Mouse (Mus musculus) hindbrain, postnatal 0 days (tissue): ENCODE measurements around the gene Ptprg. TPM values are rescaled to one million over a fixed set of nuclear protein-coding genes. Genes with fewer than 3 reads are reported as not detected.
A peak's percentile ranks its signal among the peaks of the same experiment; 100 is the strongest.
"Not testable (repeated sequence)": the region's sequence is repeated elsewhere in the genome, so short reads cannot be mapped to it uniquely, and the experiment has no call there.

Experiments used
- ATAC-seq: fragments of 200-750 bp; cut with Nextera tagmentation; 2 replicates; pipeline ENCODE4 v1.8.0; 2017; ENCODE audit warnings: mild to moderate bottlenecking, moderate TSS enrichment, moderate library complexity
- DNase-seq: peaks from one replicate; pipeline ENCODE4 v3.0.0-alpha.2; 2015; ENCODE audit warnings: low spot score
- H3K27ac ChIP-seq: fragments of 300-500 bp; sonication (generic); 2 replicates; pipeline ENCODE4 v1.5.1; 2014; ENCODE audit warnings: mild to moderate bottlenecking
- H3K27me3 ChIP-seq: fragments of 300-500 bp; sonication (generic); 2 replicates; pipeline ENCODE4 v1.6.1; 2014; ENCODE audit warnings: low read length, mixed read lengths; ENCODE audit not compliant: insufficient read depth
- H3K36me3 ChIP-seq: fragments of 300-500 bp; sonication (generic); 2 replicates; pipeline ENCODE4 v1.6.1; 2014; ENCODE audit warnings: low read length, mixed read lengths; ENCODE audit not compliant: insufficient read depth
- H3K4me1 ChIP-seq: fragments of 300-500 bp; sonication (generic); 2 replicates; pipeline ENCODE4 v1.6.1; 2014; ENCODE audit warnings: antibody characterized with exemption, low read length, mixed read lengths; ENCODE audit not compliant: insufficient read depth
- H3K4me2 ChIP-seq: fragments of 300-500 bp; sonication (generic); 2 replicates; pipeline ENCODE4 v1.6.1; 2014; ENCODE audit warnings: low read depth, mild to moderate bottlenecking, low read length, moderate library complexity, mixed read lengths
- H3K4me3 ChIP-seq: fragments of 300-500 bp; sonication (generic); 2 replicates; pipeline ENCODE4 v1.5.1; 2014; ENCODE audit warnings: low read length
- H3K9ac ChIP-seq: fragments of 300-500 bp; sonication (generic); replicated peaks from 2 replicates; pipeline ENCODE4 v1.6.1; 2014; ENCODE audit warnings: mild to moderate bottlenecking, low read length, moderate library complexity, mixed read lengths
- H3K9me3 ChIP-seq: fragments of 300-500 bp; sonication (generic); 2 replicates; pipeline ENCODE4 v1.6.1; 2016; ENCODE audit warnings: low read length, mixed read lengths
- CTCF ChIP-seq: IDR thresholded peaks from 2 replicates; pipeline ENCODE4 v1.5.1; 2016; ENCODE audit warnings: antibody characterized with exemption, control low read depth, low read depth
- WGBS: fragments of 180-500 bp; shearing (Covaris S2); extraction: QIAGEN DNeasy Blood & Tissue Kit; methylation state at CpG from one replicate; pipeline ENCODE4 v1.1.7; 2014; 5-methylcytosine and 5-hydroxymethylcytosine counted together
- polyA plus RNA-seq: library from polyadenylated mRNA; unstranded; fragments of >200 nt; fragmentation: Nextera tagmentation; extraction: Ambion mirVana; gene quantifications from 2 replicates; pipeline ENCODE4 v1.2.1, GENCODE M21; 2015
- total RNA-seq: library from RNA; depleted of rRNA; stranded (reverse); fragments of >200 nt; gene quantifications from 2 replicates; pipeline ENCODE4 v1.2.3, GENCODE M21; 2014

Gene Ptprg
- total and polyA plus RNA-seq, 2 experiments from 2014 or later, result 33.0 to 101 TPM

- H3K9me3 ChIP-seq, result no peaks in the 10 kb centered on the region
- no peak for TF ChIP-seq CTCF
- ATAC-seq, result no peak
- no peaks in the 10 kb centered on the region for H3K4me1 ChIP-seq
- H3K27me3 ChIP-seq, result no peaks in the 10 kb centered on the region
- no peak overlapping the region for H3K27ac ChIP-seq
- no peak overlapping the region for H3K9ac ChIP-seq
- no peak overlapping the region for H3K4me3 ChIP-seq
- no peak overlapping the region for H3K4me2 ChIP-seq
- DNase-seq, result no peak
- H3K36me3 ChIP-seq, result no peaks in the 10 kb centered on the region
- WGBS, result 77% methylated on average over 7 of the region's 7 CpGs
These were observed 257.9 kb downstream of the Ptprg start for GRCm38 (mm10) chr14:11811142-11811761.

- H3K27ac ChIP-seq, result no peak overlapping the region
- ATAC-seq (no peak), DNase-seq (no peak)
- H3K9me3 ChIP-seq, result no peaks in the 10 kb centered on the region
- no peak for TF ChIP-seq CTCF
- H3K9ac ChIP-seq, result no peak overlapping the region
- H3K4me3 ChIP-seq, result no peak overlapping the region
- H3K36me3 ChIP-seq, result no peaks in the 10 kb centered on the region
- no peaks in the 10 kb centered on the region; the same call in 1 of the 2 replicates for H3K4me1 ChIP-seq
- WGBS, result 93% methylated on average over 7 of the region's 7 CpGs
- no peaks in the 10 kb centered on the region for H3K27me3 ChIP-seq
- H3K4me2 ChIP-seq, result no peak overlapping the region
These were observed 259.0 kb downstream of the Ptprg start for GRCm38 (mm10) chr14:11812291-11812690.

GRCm38 (mm10) chr14:11814811-11815210 lies 261.5 kb downstream of the Ptprg start:
- not testable (repeated sequence) for H3K9ac ChIP-seq, H3K27me3 ChIP-seq, H3K27ac ChIP-seq, H3K9me3 ChIP-seq, ATAC-seq, H3K4me1 ChIP-seq, H3K4me2 ChIP-seq, H3K4me3 ChIP-seq, DNase-seq, H3K36me3 ChIP-seq
- WGBS, result 69% methylated on average over 4 of the region's 4 CpGs

DNA sequence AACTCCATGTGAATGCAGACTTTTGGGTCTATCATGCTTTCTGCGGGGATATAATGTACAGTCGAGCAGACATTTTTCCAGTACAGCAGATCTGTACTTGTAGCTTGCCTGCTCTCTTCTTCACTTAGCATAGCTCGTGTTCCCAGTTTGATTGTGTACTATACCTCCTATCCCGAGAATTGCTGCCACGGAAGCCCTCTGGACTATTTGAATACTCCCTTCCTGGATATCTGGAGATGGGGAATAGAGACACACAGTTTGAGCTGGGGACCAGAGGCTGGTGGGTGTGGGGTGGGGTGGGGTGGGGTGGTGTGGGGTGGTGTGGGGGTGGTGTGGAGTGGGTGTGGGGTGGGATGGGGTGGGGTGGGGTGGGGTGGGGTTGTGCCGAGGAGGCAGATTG lies 263.9 kb downstream of the Ptprg start:
- no peak for TF ChIP-seq CTCF
- Histone ChIP-seq H3K4me1 (no peaks in the 10 kb centered on the region; the same call in 1 of the 2 replicates), H3K36me3 (no peaks in the 10 kb centered on the region), H3K27ac (no peak overlapping the region), H3K4me2 (no peak overlapping the region), H3K9ac (no peak overlapping the region), H3K9me3 (no peaks in the 10 kb centered on the region), H3K4me3 (no peak overlapping the region), H3K27me3 (no peaks in the 10 kb centered on the region)
- WGBS, result 86% methylated on average over 6 of the region's 6 CpGs
- ATAC-seq (no peak), DNase-seq (no peak)

DNA sequence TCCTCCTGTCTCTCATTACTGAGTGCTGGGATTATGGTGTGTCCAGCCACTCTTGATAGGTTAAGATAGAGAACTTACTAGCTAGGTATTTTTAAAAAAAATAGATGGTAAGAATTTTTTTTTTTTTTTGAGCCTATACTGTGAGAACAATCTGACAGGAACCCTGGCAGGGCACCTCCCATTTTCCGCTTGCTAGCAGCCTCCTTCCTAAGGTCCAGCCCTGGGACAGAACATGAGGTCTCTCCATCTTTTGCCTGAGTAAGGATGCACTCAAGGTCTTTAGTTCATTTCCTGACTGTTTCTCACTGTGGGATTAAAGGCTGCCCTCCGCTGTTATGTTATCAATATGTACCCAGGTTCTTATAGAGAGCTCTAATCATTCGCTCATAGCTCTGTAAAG lies 264.7 kb downstream of the Ptprg start:
- Histone ChIP-seq H3K9ac (no peak overlapping the region), H3K4me1 (no peaks in the 10 kb centered on the region; the same call in 1 of the 2 replicates), H3K4me2 (no peak overlapping the region), H3K27ac (no peak overlapping the region), H3K4me3 (no peak overlapping the region), H3K27me3 (no peaks in the 10 kb centered on the region), H3K36me3 (no peaks in the 10 kb centered on the region), H3K9me3 (no peaks in the 10 kb centered on the region)
- 86% methylated on average over 3 of the region's 3 CpGs for WGBS
- DNase-seq (no peak), ATAC-seq (no peak)
- TF ChIP-seq CTCF, result no peak

DNA sequence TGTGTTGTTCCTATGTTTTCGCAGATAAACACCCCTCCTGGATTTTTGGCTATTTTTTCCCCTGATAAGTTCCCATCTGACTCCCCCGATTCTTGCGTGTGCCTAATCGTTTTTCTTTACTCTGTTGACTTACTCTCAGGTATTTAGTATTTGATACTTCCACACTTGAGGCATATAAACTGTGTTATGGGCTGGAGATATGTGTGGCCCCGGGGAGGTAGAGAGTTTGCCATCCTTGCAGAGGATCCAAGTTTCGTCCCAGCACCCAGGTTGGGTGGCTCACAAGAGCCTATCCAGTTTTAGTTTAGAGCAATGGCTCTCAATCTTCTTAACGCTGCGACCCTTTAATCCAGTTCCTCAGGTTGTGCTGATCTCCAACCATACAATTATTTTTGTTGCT lies 265.4 kb downstream of the Ptprg start:
- ATAC-seq (no peak), DNase-seq (no peak)
- H3K4me1 ChIP-seq, result peaks cover 2% of the 10 kb centered on the region; the same call in 1 of the 2 replicates
- no peaks in the 10 kb centered on the region for H3K36me3 ChIP-seq
- no peak overlapping the region for H3K27ac ChIP-seq
- H3K4me3 ChIP-seq, result no peak overlapping the region
- TF ChIP-seq CTCF, result no peak
- 92% methylated on average over 8 of the region's 8 CpGs for WGBS
- H3K9me3 ChIP-seq, result no peaks in the 10 kb centered on the region
- H3K4me2 ChIP-seq, result no peak overlapping the region
- no peaks in the 10 kb centered on the region for H3K27me3 ChIP-seq
- no peak overlapping the region for H3K9ac ChIP-seq

DNA sequence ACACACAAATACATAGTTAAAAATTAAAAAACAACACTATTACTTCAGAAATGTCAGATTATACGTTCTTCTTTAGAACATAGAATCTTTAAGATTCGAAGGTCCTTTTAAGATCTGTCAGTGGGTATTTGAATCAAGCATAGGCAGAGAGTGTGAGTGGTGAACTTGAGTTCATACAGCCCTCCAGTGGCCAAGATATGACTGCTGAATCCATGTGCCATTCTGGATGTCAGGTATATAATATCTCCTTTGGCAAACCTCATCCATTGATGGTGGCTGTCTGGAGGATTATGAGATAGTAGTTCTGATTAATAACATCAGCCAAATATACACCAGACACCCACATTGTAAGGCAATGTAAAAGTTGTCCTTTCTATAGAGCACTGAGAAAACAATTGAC lies 266.0 kb downstream of the Ptprg start:
- Histone ChIP-seq H3K9ac (no peak overlapping the region), H3K27me3 (no peaks in the 10 kb centered on the region), H3K4me2 (no peak overlapping the region), H3K36me3 (no peaks in the 10 kb centered on the region), H3K27ac (no peak overlapping the region), H3K9me3 (no peaks in the 10 kb centered on the region), H3K4me1 (peaks cover 3% of the 10 kb centered on the region; the same call in 1 of the 2 replicates), H3K4me3 (no peak overlapping the region)
- 87% methylated on average over 2 of the region's 2 CpGs for WGBS
- TF ChIP-seq CTCF, result peak; percentile 55
- ATAC-seq (no peak), DNase-seq (peak; percentile 41)
